Mouse (Mus musculus): Measurements from ENCODE around the gene Btbd9. TPM values are rescaled to one million over a fixed set of nuclear protein-coding genes. Genes with fewer than 3 reads are reported as not detected.

Btbd9 gene
- total and polyA plus RNA-seq, 3 experiments = 24.7 to 33.8 TPM; not detected in 1

- Histone ChIP-seq H3K4me3 (ENCODE audit: control insufficient read depth in 1 of 2, insufficient read depth in 1 of 2, low read depth in 2 of 2, low read length in 2 of 2) (no peak overlapping the region), H3K4me1 (ENCODE audit: control insufficient read depth in 1 of 2, insufficient read depth in 2 of 2, low read length in 2 of 2) (no peaks in the 10 kb centered on the region), H3K36me3 (ENCODE audit: control insufficient read depth in 1 of 2, insufficient read depth in 2 of 2, low read length in 2 of 2) (no peaks in the 10 kb centered on the region), H3K27ac (ENCODE audit: control insufficient read depth, low read depth, low read length) (no peak overlapping the region), H3K79me2 (ENCODE audit: control insufficient read depth, insufficient read depth, low read length, poor library complexity) (no peaks in the 10 kb centered on the region), H3K27me3 (ENCODE audit: control insufficient read depth in 1 of 2, insufficient read depth in 2 of 2, low read length in 2 of 2) (no peaks in the 10 kb centered on the region), H3K9ac (ENCODE audit: control insufficient read depth, low read depth, low read length, poor library complexity, severe bottlenecking) (no peak overlapping the region), H3K9me3 (replicated peaks; ENCODE audit: insufficient read depth, low read length) (no peaks in the 10 kb centered on the region)
- TF ChIP-seq SIN3A (IDR thresholded peaks at IDR 0.05; ENCODE audit: low read length) (peak; percentile 59; the same call in 1 of the 2 replicates), MXI1 (IDR thresholded peaks at IDR 0.05; ENCODE audit: low read depth, low read length) (0 out of 2 replicates have a peak, but pooled peaks have one; percentile 22), USF2 (IDR thresholded peaks at IDR 0.05; ENCODE audit: borderline replicate concordance in 1 of 2, insufficient read depth in 1 of 2, low read depth in 1 of 2, low read length in 2 of 2) (no peak), MAX (IDR thresholded peaks at IDR 0.05; ENCODE audit: low read length) (no peak)
- peak; percentile 68 for DNase-seq (ENCODE audit: low read depth, low spot score)
These were observed 186.6 kb downstream of the Btbd9 start for GRCm38 (mm10) chr17:30389686-30390085.

DNA sequence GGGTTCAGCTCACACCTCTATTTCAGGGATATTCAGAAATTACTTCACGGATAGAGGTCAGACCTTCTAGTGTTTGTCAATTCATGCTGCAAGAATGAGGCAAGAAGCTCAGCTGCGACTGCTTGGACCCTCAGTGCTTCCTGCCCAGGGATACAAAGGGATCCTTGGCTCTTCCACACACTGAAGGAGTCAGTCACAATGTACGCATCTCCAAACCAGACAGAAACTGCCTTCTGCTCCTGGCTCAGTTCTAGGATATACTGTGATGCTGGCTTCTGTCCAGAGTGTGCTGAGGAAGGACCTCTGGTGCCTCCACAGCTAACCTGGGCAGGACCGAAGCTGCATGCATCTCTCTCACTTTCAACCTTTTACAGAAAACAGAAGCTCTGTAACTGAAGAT is 187.5 kb downstream of the Btbd9 start:
- Histone ChIP-seq H3K4me3 (ENCODE audit: control insufficient read depth in 1 of 2, insufficient read depth in 1 of 2, low read depth in 2 of 2, low read length in 2 of 2) (no peak overlapping the region), H3K27ac (ENCODE audit: control insufficient read depth, low read depth, low read length) (no peak overlapping the region), H3K4me1 (ENCODE audit: control insufficient read depth in 1 of 2, insufficient read depth in 2 of 2, low read length in 2 of 2) (no peaks in the 10 kb centered on the region), H3K9ac (ENCODE audit: control insufficient read depth, low read depth, low read length, poor library complexity, severe bottlenecking) (no peak overlapping the region), H3K79me2 (ENCODE audit: control insufficient read depth, insufficient read depth, low read length, poor library complexity) (no peaks in the 10 kb centered on the region), H3K27me3 (ENCODE audit: control insufficient read depth in 1 of 2, insufficient read depth in 2 of 2, low read length in 2 of 2) (no peaks in the 10 kb centered on the region), H3K36me3 (ENCODE audit: control insufficient read depth in 1 of 2, insufficient read depth in 2 of 2, low read length in 2 of 2) (no peaks in the 10 kb centered on the region), H3K9me3 (replicated peaks; ENCODE audit: insufficient read depth, low read length) (no peaks in the 10 kb centered on the region)
- TF ChIP-seq CHD1 (IDR thresholded peaks at IDR 0.05; ENCODE audit: low read depth, low read length) (no peak), ETS1 (IDR thresholded peaks at IDR 0.05; ENCODE audit: low read depth, low read length) (no peak), SIN3A (IDR thresholded peaks at IDR 0.05; ENCODE audit: low read length) (no peak), MAZ (IDR thresholded peaks at IDR 0.05; ENCODE audit: low read depth, low read length) (no peak), JUND (IDR thresholded peaks at IDR 0.05; ENCODE audit: low read depth, low read length) (no peak), MXI1 (IDR thresholded peaks at IDR 0.05; ENCODE audit: low read depth, low read length) (no peak), ZKSCAN1 (IDR thresholded peaks at IDR 0.05; ENCODE audit: low read depth, low read length) (no peak), KAT2A (conservative IDR thresholded peaks at IDR 0.05; ENCODE audit: low read depth, low read length) (no peak), GATA1 (IDR thresholded peaks at IDR 0.05; ENCODE audit: low read depth, low read length) (no peak), RAD21 (IDR thresholded peaks at IDR 0.05; ENCODE audit: low read depth, low read length) (no peak), CHD2 (IDR thresholded peaks at IDR 0.05; ENCODE audit: low read length) (no peak), MYC (IDR thresholded peaks at IDR 0.05; ENCODE audit: low read depth, low read length) (no peak), TCF12 (IDR thresholded peaks at IDR 0.05; ENCODE audit: low read depth, low read length) (no peak), POLR2AphosphoS2 (IDR thresholded peaks at IDR 0.05; ENCODE audit: low read length) (no peak), ZMIZ1 (IDR thresholded peaks at IDR 0.05; ENCODE audit: low read depth, low read length) (no peak), CTCF (IDR thresholded peaks at IDR 0.05 in 2 of 3, conservative IDR thresholded peaks at IDR 0.05 in 1 of 3; ENCODE audit: control insufficient read depth in 1 of 3, insufficient read depth in 1 of 3, low read depth in 2 of 3, low read length in 3 of 3, poor library complexity in 1 of 3, severe bottlenecking in 1 of 3) (no peak), POLR2AphosphoS5 (IDR thresholded peaks at IDR 0.05; ENCODE audit: borderline replicate concordance, low read depth, low read length) (no peak), TAL1 (IDR thresholded peaks at IDR 0.05; ENCODE audit: low read length) (no peak), ELF1 (IDR thresholded peaks at IDR 0.05; ENCODE audit: low read depth, low read length) (no peak)
- no peak for DNase-seq (ENCODE audit: low read depth, low spot score)

Measured in MEL (cell line).